In genomic region chr13:52561367-52562165, GRCm38 (mm10) we compare ENCODE assay signal across 23 mouse cellular contexts. TPM values are rescaled to one million over a fixed set of nuclear protein-coding genes. Genes with fewer than 3 reads are reported as not detected.
DNase-seq lines count a peak whose midpoint lies in the region; ATAC-seq and TF ChIP-seq lines count a peak whose summit lies in the region.
"Had no signal": no experiment of that assay in that cellular context is flagged by ENCODE, and none has a peak within 500 bp of the region (broad histone marks: within the 10 kb centered on the region; RNA-seq: fewer than 3 reads in every experiment).

No protein-coding gene starts in this region.

- peaks cover 29% of the 10 kb centered on the region for H3K4me1 ChIP-seq in forebrain, embryonic 12.5 days
- peaks cover 3% of the 10 kb centered on the region; the same call in 1 of the 2 replicates for H3K4me1 ChIP-seq in forebrain, embryonic 11.5 days (replicated peaks; ENCODE audit: control insufficient read depth, insufficient read depth, low read length)
- peaks cover 13% of the 10 kb centered on the region; the same call in 1 of the 2 replicates for H3K4me1 ChIP-seq in kidney, embryonic 15.5 days
- H3K4me1 ChIP-seq in CH12.LX (ENCODE audit: control insufficient read depth in 1 of 2, insufficient read depth in 2 of 2): peaks cover 21 to 56% of the 10 kb centered on the region in 2 experiments
- H3K4me1 ChIP-seq in embryonic fibroblast, embryonic 13.5 days (ENCODE audit: control insufficient read depth, insufficient read depth, low read length): peaks cover 2% of the 10 kb centered on the region
- H3K4me1 ChIP-seq: heart, embryonic 10.5 days; liver, embryonic 15.5 days; stomach, embryonic 15.5 days had no signal

- no peak overlapping the region for H3K4me3 ChIP-seq in forebrain, embryonic 12.5 days (replicated peaks)
- H3K4me3 ChIP-seq in forebrain, embryonic 11.5 days (ENCODE audit: low read depth, low read length): no peak overlapping the region
- no peak overlapping the region for H3K4me3 ChIP-seq in kidney, embryonic 15.5 days (replicated peaks)
- no peak overlapping the region for H3K4me3 ChIP-seq in CH12.LX (replicated peaks in 1 of 3; ENCODE audit: low read depth in 2 of 3, low read length in 2 of 3, poor library complexity in 1 of 3)
- H3K4me3 ChIP-seq in embryonic fibroblast, embryonic 13.5 days (ENCODE audit: insufficient read depth, low read length): no peak overlapping the region
- H3K4me3 ChIP-seq: heart, embryonic 10.5 days; layer of hippocampus, adult 2 months; limb, embryonic 15.5 days; liver, embryonic 15.5 days; midbrain, embryonic 13.5 days; myocyte; stomach, embryonic 15.5 days had no signal

- WGBS in forebrain, embryonic 12.5 days: 77% methylated on average over 8 of the region's 8 CpGs
- 86% methylated on average over 8 of the region's 8 CpGs for WGBS in forebrain, embryonic 11.5 days
- WGBS in kidney, embryonic 15.5 days: 59% methylated on average over 8 of the region's 8 CpGs

- no peak for TF ChIP-seq CTCF in CH12.LX (conservative IDR thresholded peaks at IDR 0.05 in 1 of 2, IDR thresholded peaks at IDR 0.05 in 1 of 2; ENCODE audit: low read depth in 2 of 2, low read length in 2 of 2)
- no peak for TF ChIP-seq CTCF in embryonic fibroblast, embryonic 13.5 days (IDR thresholded peaks at IDR 0.05; ENCODE audit: borderline replicate concordance, insufficient read depth, low read length)

- H3K79me2 ChIP-seq in CH12.LX (replicated peaks; ENCODE audit: control insufficient read depth, extremely low read depth, insufficient read depth, poor library complexity, severe bottlenecking): no peaks in the 10 kb centered on the region

- no peak overlapping the region for H3K4me2 ChIP-seq in forebrain, embryonic 12.5 days
- H3K4me2 ChIP-seq in forebrain, embryonic 11.5 days (ENCODE audit: low read depth, low read length, severe bottlenecking): no peak overlapping the region
- H3K4me2 ChIP-seq in kidney, embryonic 15.5 days: no peak overlapping the region
- H3K4me2 ChIP-seq in CH12.LX (ENCODE audit: insufficient read depth, low read depth, poor library complexity, severe bottlenecking): peak overlapping the region; percentile 72
- H3K4me2 ChIP-seq: limb, embryonic 15.5 days; liver, embryonic 15.5 days; midbrain, embryonic 13.5 days; stomach, embryonic 15.5 days had no signal

- dilution Hi-C loops in CH12.LX (cut with MboI; ENCODE audit: extremely low pct_ligation_motif_present, extremely low pct_unique_long_range_greater_than_20kb, low sequenced_read_pairs): no loop called here

- in situ Hi-C loops in CH12.LX (cut with MboI; ENCODE audit: low pct_ligation_motif_present, low pct_unique_long_range_greater_than_20kb, low sequenced_read_pairs): loop anchor here (25.0 kb wide), 1 partner anchor 724 kb away; the partner anchor contains the start of gene Gadd45g

- no peak for TF ChIP-seq EP300 in CH12.LX (IDR thresholded peaks at IDR 0.05; ENCODE audit: low read length)

- no peak overlapping the region for H3K9ac ChIP-seq in forebrain, embryonic 12.5 days
- H3K9ac ChIP-seq in forebrain, embryonic 11.5 days (ENCODE audit: low read length): no peak overlapping the region
- no peak overlapping the region for H3K9ac ChIP-seq in kidney, embryonic 15.5 days
- H3K9ac ChIP-seq in CH12.LX (ENCODE audit: insufficient read depth, low read depth): no peak overlapping the region
- H3K9ac ChIP-seq: limb, embryonic 15.5 days; liver, embryonic 15.5 days; midbrain, embryonic 13.5 days; stomach, embryonic 15.5 days had no signal

- H3K27me3 ChIP-seq in forebrain, embryonic 12.5 days: peaks cover 14% of the 10 kb centered on the region
- H3K27me3 ChIP-seq in forebrain, embryonic 11.5 days (ENCODE audit: control insufficient read depth, insufficient read depth, low read length): no peaks in the 10 kb centered on the region
- H3K27me3 ChIP-seq in kidney, embryonic 15.5 days: no peaks in the 10 kb centered on the region
- H3K27me3 ChIP-seq in CH12.LX (replicated peaks): no peaks in the 10 kb centered on the region
- H3K27me3 ChIP-seq: limb, embryonic 15.5 days; liver, embryonic 15.5 days; stomach, embryonic 15.5 days had no signal

- H3K9me3 ChIP-seq in forebrain, embryonic 12.5 days: no peaks in the 10 kb centered on the region
- no peaks in the 10 kb centered on the region for H3K9me3 ChIP-seq in forebrain, embryonic 11.5 days (ENCODE audit: control insufficient read depth, low read length)
- no peaks in the 10 kb centered on the region for H3K9me3 ChIP-seq in kidney, embryonic 15.5 days (replicated peaks)
- H3K9me3 ChIP-seq in CH12.LX (replicated peaks; ENCODE audit: low read length): no peaks in the 10 kb centered on the region
- H3K9me3 ChIP-seq: heart, embryonic 10.5 days; limb, embryonic 15.5 days; liver, embryonic 15.5 days; midbrain, embryonic 13.5 days; stomach, embryonic 15.5 days had no signal

- TF ChIP-seq POLR2A in CH12.LX (IDR thresholded peaks at IDR 0.05; ENCODE audit: low read depth, low read length): no peak
- no peak for TF ChIP-seq POLR2A in embryonic fibroblast, embryonic 13.5 days (IDR thresholded peaks at IDR 0.05; ENCODE audit: low read depth, low read length)

- no peak for DNase-seq in forebrain, embryonic 11.5 days (ENCODE audit: low spot score)
- no peak for DNase-seq in kidney, adult 11 months
- no peak for DNase-seq in CH12.LX (ENCODE audit: extremely low read depth)
- no peak for DNase-seq in thymus, postnatal 10 days (ENCODE audit: low spot score in 2 of 2)
- DNase-seq in lung, postnatal 10 days: no peak
- DNase-seq: adrenal gland, adult 2 months; cerebellum, adult 9-10 months; embryo, embryonic 11 days; kidney, adult 8-10 months; layer of hippocampus, postnatal 36 days; right cerebral cortex, postnatal 14 days; thymus, adult 18-20 months had no signal

- no peak overlapping the region; the same call in none of the 2 replicates for H3K27ac ChIP-seq in forebrain, embryonic 12.5 days
- no peak overlapping the region for H3K27ac ChIP-seq in forebrain, embryonic 11.5 days (ENCODE audit: low read depth, low read length)
- peak overlapping the region; percentile 33; the same call in 1 of the 2 replicates for H3K27ac ChIP-seq in kidney, embryonic 15.5 days
- H3K27ac ChIP-seq in CH12.LX (ENCODE audit: insufficient read depth, low read depth): peak overlapping the region; percentile 24; the same call in 1 of the 2 replicates
- H3K27ac ChIP-seq in embryonic fibroblast, embryonic 13.5 days (ENCODE audit: insufficient read depth, low read length): peak overlapping the region; percentile 38; the same call in 1 of the 2 replicates
- H3K27ac ChIP-seq: heart, embryonic 10.5 days; layer of hippocampus, adult 2 months; limb, embryonic 15.5 days; liver, embryonic 15.5 days; stomach, embryonic 15.5 days had no signal

- no peaks in the 10 kb centered on the region for H3K36me3 ChIP-seq in forebrain, embryonic 12.5 days (replicated peaks)
- H3K36me3 ChIP-seq in forebrain, embryonic 11.5 days (ENCODE audit: control insufficient read depth, insufficient read depth, low read length): no peaks in the 10 kb centered on the region
- no peaks in the 10 kb centered on the region for H3K36me3 ChIP-seq in kidney, embryonic 15.5 days
- peaks cover 0 to 4% of the 10 kb centered on the region in 2 experiments for H3K36me3 ChIP-seq in CH12.LX (replicated peaks in 1 of 2; ENCODE audit: control insufficient read depth in 1 of 2, insufficient read depth in 1 of 2, low read length in 1 of 2)
- H3K36me3 ChIP-seq: heart, embryonic 10.5 days; limb, embryonic 15.5 days; liver, embryonic 15.5 days; midbrain, embryonic 13.5 days; stomach, embryonic 15.5 days had no signal

- no peak for TF ChIP-seq RAD21 in CH12.LX (IDR thresholded peaks at IDR 0.05; ENCODE audit: low read depth, low read length)

- peak; percentile 33; the same call in 1 of the 2 replicates for ATAC-seq in forebrain, embryonic 12.5 days (ENCODE audit: low FRiP score)
- ATAC-seq in forebrain, embryonic 11.5 days (replicated peaks; ENCODE audit: low FRiP score): no peak
- ATAC-seq in kidney, embryonic 15.5 days (replicated peaks; ENCODE audit: low FRiP score): peak; percentile 92
- ATAC-seq: CD4-positive, CD25-positive, alpha-beta regulatory T cell, adult 4 months had no signal

TF ChIP-seq in CH12.LX, 34 proteins besides CTCF, POLR2A, EP300 and RAD21:
- TF ChIP-seq NELFE (IDR thresholded peaks at IDR 0.05; ENCODE audit: low read depth, low read length) (no peak), CHD1 (IDR thresholded peaks at IDR 0.05; ENCODE audit: low read depth, low read length) (0 out of 2 replicates have a peak, but pooled peaks have one; percentile 42), PAX5 (IDR thresholded peaks at IDR 0.05; ENCODE audit: low read length) (no peak), KAT2A (IDR thresholded peaks at IDR 0.05; ENCODE audit: insufficient replicate concordance, low read length) (no peak), ZNF384 (IDR thresholded peaks at IDR 0.05; ENCODE audit: low read depth, low read length) (peak; percentile 88)

RNA-seq across cellular contexts. Expression of gene Syk, which starts 21.4 kb away (rescaled TPM):
- polyA plus RNA-seq in forebrain, embryonic 12.5 days (2016; fragmentation: Nextera tagmentation; extraction: Ambion mirVana): 1.3 and 1.6 TPM in 2 replicates
- polyA plus RNA-seq in forebrain, embryonic 11.5 days (2014; fragmentation: Nextera tagmentation; extraction: Ambion mirVana): 2.2 and 2.3 TPM in 2 replicates
- polyA plus RNA-seq in kidney, embryonic 15.5 days (2015; fragmentation: Nextera tagmentation; extraction: Ambion mirVana): 7.4 and 7.5 TPM in 2 replicates
- total RNA-seq in CH12.LX (2012; rRNA removed): 151 and 163 TPM in 2 replicates
- 108 and 117 TPM in 2 replicates for total RNA-seq in CH12.LX (2014; rRNA removed)
- polyA plus RNA-seq in CH12.LX (2012; ENCODE audit: insufficient read length, low read depth): 171 and 185 TPM in 2 replicates
- polyA plus RNA-seq in embryonic fibroblast, embryonic 13.5 days (2011; ENCODE audit: insufficient read length, low read depth, missing spikeins): 2.4 and 5.4 TPM in 2 replicates

RNA-seq across cellular contexts. Expression of gene Diras2, which starts 30.5 kb away (rescaled TPM):
- 0.47 and 0.65 TPM in 2 replicates for polyA plus RNA-seq in forebrain, embryonic 12.5 days (2016; fragmentation: Nextera tagmentation; extraction: Ambion mirVana)
- polyA plus RNA-seq in forebrain, embryonic 11.5 days (2014; fragmentation: Nextera tagmentation; extraction: Ambion mirVana): 0.05 TPM in 2 replicates
- 0.17 and 0.40 TPM in 2 replicates for polyA plus RNA-seq in kidney, embryonic 15.5 days (2015; fragmentation: Nextera tagmentation; extraction: Ambion mirVana)
- 6.5 and 8.5 TPM in 2 replicates for total RNA-seq in CH12.LX (2012; rRNA removed)
- 2.8 and 3.0 TPM in 2 replicates for total RNA-seq in CH12.LX (2014; rRNA removed)
- 3.6 and 3.9 TPM in 2 replicates for polyA plus RNA-seq in CH12.LX (2012; ENCODE audit: insufficient read length, low read depth)
- 1.2 and 1.7 TPM in 2 replicates for polyA plus RNA-seq in embryonic fibroblast, embryonic 13.5 days (2011; ENCODE audit: insufficient read length, low read depth, missing spikeins)
- polyA plus RNA-seq: CD4-positive, CD25-positive, alpha-beta regulatory T cell, adult 4 months had no signal

Comparison
In these comparisons a context has a peak if more than half of its experiments do, and no peak if none do; other contexts are left out.
1. H3K27ac ChIP-seq: peak in kidney, embryonic 15.5 days (single experiment), CH12.LX (single experiment) and embryonic fibroblast, embryonic 13.5 days (single experiment); none in forebrain, embryonic 12.5 days (single experiment) and forebrain, embryonic 11.5 days (single experiment).
2. RNA of gene Syk, which starts 21.4 kb away (polyA plus RNA-seq): 171 to 185 TPM in CH12.LX; 7.4 to 7.5 TPM in kidney, embryonic 15.5 days, 2.4 to 5.4 TPM in embryonic fibroblast, embryonic 13.5 days, 2.2 to 2.3 TPM in forebrain, embryonic 11.5 days and 1.3 to 1.6 TPM in forebrain, embryonic 12.5 days; every median in the first group is over 10 times any median in the second.